Mouse (Mus musculus) heart, adult 2 months (tissue): ENCODE results near the gene Amigo1.

Source experiments
- CTCF ChIP-seq: fragments of 200-600 bp; IDR thresholded peaks from 2 replicates; pipeline ENCODE4 v1.8.1; 2022; ENCODE audit warnings: antibody characterized with exemption, mild to moderate bottlenecking, moderate library complexity
- EP300 ChIP-seq: fragments of 200-500 bp; IDR thresholded peaks from 2 replicates; pipeline ENCODE4 v1.6.1; 2011; ENCODE audit warnings: low read depth, low read length, control low read depth; ENCODE audit not compliant: insufficient read depth
- POLR2A ChIP-seq: fragments of 200-500 bp; IDR thresholded peaks from 2 replicates; pipeline ENCODE4 v1.6.1; 2011; ENCODE audit warnings: mild to moderate bottlenecking, low read depth, low read length, control low read depth; ENCODE audit not compliant: insufficient read depth

- TF ChIP-seq CTCF (no peak), POLR2A (no peak), EP300 (no peak)
These were observed at the start of gene Amigo1 for GRCm38 (mm10) chr3:108186098-108187047.
